Mouse (Mus musculus) testis, adult 2 months (tissue): ENCODE results near the gene Tma7.

Source experiments
- CTCF ChIP-seq: fragments of 200-500 bp; IDR thresholded peaks from 2 replicates; pipeline ENCODE4 v1.5.1; 2012; ENCODE audit warnings: low read depth, mild to moderate bottlenecking, inconsistent platforms, low read length, moderate library complexity; ENCODE audit not compliant: control insufficient read depth, insufficient read depth, insufficient replicate concordance
- POLR2A ChIP-seq: fragments of 200-500 bp; IDR thresholded peaks from 2 replicates; pipeline ENCODE4 v1.6.1; 2012; ENCODE audit warnings: low read depth, mild to moderate bottlenecking, inconsistent platforms, low read length, moderate library complexity; ENCODE audit not compliant: control insufficient read depth

DNA sequence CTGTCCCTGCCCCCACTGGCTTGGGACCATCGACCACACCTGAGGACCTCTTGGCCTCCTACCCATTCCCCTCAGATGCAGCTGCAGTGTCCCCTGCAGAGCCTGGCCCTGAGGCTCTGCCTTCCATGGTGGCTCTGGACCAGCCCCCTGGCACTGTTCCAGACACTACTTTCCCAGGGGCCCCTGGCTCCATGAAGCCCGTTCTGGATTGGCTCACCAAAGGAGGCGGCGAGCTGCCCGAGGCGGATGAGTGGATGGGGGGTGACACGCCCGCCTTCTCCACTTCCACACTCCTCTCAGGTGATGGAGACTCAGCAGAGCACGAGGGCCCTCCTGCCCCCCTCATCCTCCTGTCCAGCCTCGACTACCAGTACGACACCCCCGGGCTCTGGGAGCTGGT lies 22.6 kb upstream of the Tma7 start:
- TF ChIP-seq CTCF (no peak), POLR2A (no peak)
